Mouse (Mus musculus): ENCODE measurements around the gene Ift27. TPM values are rescaled to one million over a fixed set of nuclear protein-coding genes. Genes with fewer than 3 reads are reported as not detected.

Ift27 gene
- polyA plus RNA-seq, 1 experiment: 62.2 TPM

- Histone ChIP-seq H3K27ac (ENCODE audit: control insufficient read depth, insufficient read depth, low read depth, low read length) (no peak within 1 kb of the TSS), H3K4me3 (ENCODE audit: control insufficient read depth, low read depth, low read length) (peak within 1 kb of the TSS; percentile 23; the same call in 1 of the 2 replicates), H3K36me3 (ENCODE audit: control insufficient read depth, insufficient read depth, low read length) (no peaks in the 10 kb centered on the region), H3K4me1 (ENCODE audit: control insufficient read depth, insufficient read depth, low read length) (peaks cover 5% of the 10 kb centered on the region), H3K27me3 (ENCODE audit: control insufficient read depth, insufficient read depth, low read length) (no peaks in the 10 kb centered on the region)
- TF ChIP-seq CTCF (IDR thresholded peaks at IDR 0.05; ENCODE audit: control insufficient read depth, insufficient read depth, insufficient replicate concordance, low read depth, low read length) (no peak), POLR2A (IDR thresholded peaks at IDR 0.05; ENCODE audit: control insufficient read depth, low read depth, low read length) (no peak)
Measured at GRCm38 (mm10) chr15:78119704-78120103, 54.2 kb downstream of the Ift27 start, which contains the start of gene Cacng2. Gene Cacng2 (minus strand): TSS chr15:78120028.

GRCm38 (mm10) chr15:78119248-78119647 is 54.7 kb downstream of the Ift27 start:
- peak overlapping the region; percentile 23; the same call in 1 of the 2 replicates for H3K4me3 ChIP-seq (ENCODE audit: control insufficient read depth, low read depth, low read length)
- H3K4me1 ChIP-seq (ENCODE audit: control insufficient read depth, insufficient read depth, low read length): peaks cover 5% of the 10 kb centered on the region
- TF ChIP-seq POLR2A (IDR thresholded peaks at IDR 0.05; ENCODE audit: control insufficient read depth, low read depth, low read length) (no peak), CTCF (IDR thresholded peaks at IDR 0.05; ENCODE audit: control insufficient read depth, insufficient read depth, insufficient replicate concordance, low read depth, low read length) (no peak)
- H3K27me3 ChIP-seq (ENCODE audit: control insufficient read depth, insufficient read depth, low read length): no peaks in the 10 kb centered on the region
- H3K36me3 ChIP-seq (ENCODE audit: control insufficient read depth, insufficient read depth, low read length): no peaks in the 10 kb centered on the region
- no peak overlapping the region for H3K27ac ChIP-seq (ENCODE audit: control insufficient read depth, insufficient read depth, low read depth, low read length)

GRCm38 (mm10) chr15:78118275-78118995 is 55.5 kb downstream of the Ift27 start:
- H3K4me3 ChIP-seq (ENCODE audit: control insufficient read depth, low read depth, low read length): no peak overlapping the region
- H3K27me3 ChIP-seq (ENCODE audit: control insufficient read depth, insufficient read depth, low read length): no peaks in the 10 kb centered on the region
- TF ChIP-seq CTCF (IDR thresholded peaks at IDR 0.05; ENCODE audit: control insufficient read depth, insufficient read depth, insufficient replicate concordance, low read depth, low read length): no peak
- no peak for TF ChIP-seq POLR2A (IDR thresholded peaks at IDR 0.05; ENCODE audit: control insufficient read depth, low read depth, low read length)
- H3K4me1 ChIP-seq (ENCODE audit: control insufficient read depth, insufficient read depth, low read length): peaks cover 5% of the 10 kb centered on the region
- no peaks in the 10 kb centered on the region for H3K36me3 ChIP-seq (ENCODE audit: control insufficient read depth, insufficient read depth, low read length)
- H3K27ac ChIP-seq (ENCODE audit: control insufficient read depth, insufficient read depth, low read depth, low read length): no peak overlapping the region

- H3K36me3 ChIP-seq (ENCODE audit: control insufficient read depth, insufficient read depth, low read length): no peaks in the 10 kb centered on the region
- no peak overlapping the region for H3K4me3 ChIP-seq (ENCODE audit: control insufficient read depth, low read depth, low read length)
- TF ChIP-seq CTCF (IDR thresholded peaks at IDR 0.05; ENCODE audit: control insufficient read depth, insufficient read depth, insufficient replicate concordance, low read depth, low read length) (no peak), POLR2A (IDR thresholded peaks at IDR 0.05; ENCODE audit: control insufficient read depth, low read depth, low read length) (no peak)
- peaks cover 5% of the 10 kb centered on the region for H3K4me1 ChIP-seq (ENCODE audit: control insufficient read depth, insufficient read depth, low read length)
- H3K27me3 ChIP-seq (ENCODE audit: control insufficient read depth, insufficient read depth, low read length): no peaks in the 10 kb centered on the region
- no peak overlapping the region for H3K27ac ChIP-seq (ENCODE audit: control insufficient read depth, insufficient read depth, low read depth, low read length)
Measured at GRCm38 (mm10) chr15:78117731-78118130, 56.2 kb downstream of the Ift27 start.

GRCm38 (mm10) chr15:78116936-78117335 is 57.0 kb downstream of the Ift27 start:
- Histone ChIP-seq H3K4me1 (ENCODE audit: control insufficient read depth, insufficient read depth, low read length) (peaks cover 5% of the 10 kb centered on the region), H3K27ac (ENCODE audit: control insufficient read depth, insufficient read depth, low read depth, low read length) (no peak overlapping the region), H3K4me3 (ENCODE audit: control insufficient read depth, low read depth, low read length) (no peak overlapping the region), H3K27me3 (ENCODE audit: control insufficient read depth, insufficient read depth, low read length) (no peaks in the 10 kb centered on the region), H3K36me3 (ENCODE audit: control insufficient read depth, insufficient read depth, low read length) (no peaks in the 10 kb centered on the region)
- TF ChIP-seq POLR2A (IDR thresholded peaks at IDR 0.05; ENCODE audit: control insufficient read depth, low read depth, low read length): no peak
- no peak for TF ChIP-seq CTCF (IDR thresholded peaks at IDR 0.05; ENCODE audit: control insufficient read depth, insufficient read depth, insufficient replicate concordance, low read depth, low read length)

GRCm38 (mm10) chr15:78116244-78116643 is 57.7 kb downstream of the Ift27 start:
- Histone ChIP-seq H3K36me3 (ENCODE audit: control insufficient read depth, insufficient read depth, low read length) (no peaks in the 10 kb centered on the region), H3K4me3 (ENCODE audit: control insufficient read depth, low read depth, low read length) (no peak overlapping the region), H3K27ac (ENCODE audit: control insufficient read depth, insufficient read depth, low read depth, low read length) (no peak overlapping the region), H3K27me3 (ENCODE audit: control insufficient read depth, insufficient read depth, low read length) (no peaks in the 10 kb centered on the region), H3K4me1 (ENCODE audit: control insufficient read depth, insufficient read depth, low read length) (peaks cover 5% of the 10 kb centered on the region)
- TF ChIP-seq POLR2A (IDR thresholded peaks at IDR 0.05; ENCODE audit: control insufficient read depth, low read depth, low read length): no peak

Other genes starting within 250 kb of the Ift27 start
- 133 and 144 TPM in 2 replicates for gene Txn2, start 245.1 kb downstream of the Ift27 start, polyA plus RNA-seq (2012; rRNA removed)
- 1.0 and 4.0 TPM in 2 replicates for gene Foxred2, start 217.4 kb downstream of the Ift27 start, polyA plus RNA-seq (2012; rRNA removed)
- gene Eif3d, start 203.3 kb downstream of the Ift27 start, polyA plus RNA-seq (2012; rRNA removed): 126 and 139 TPM in 2 replicates
- gene Cacng2, start 54.1 kb downstream of the Ift27 start, polyA plus RNA-seq (2012; rRNA removed): 0.02 TPM in 1 of 2 replicates, not detected in the other
- not detected in 2 replicates for gene Pvalb, start 32.3 kb upstream of the Ift27 start, polyA plus RNA-seq (2012; rRNA removed)
- gene Ncf4, start 70.7 kb upstream of the Ift27 start, polyA plus RNA-seq (2012; rRNA removed): 0.68 and 1.9 TPM in 2 replicates
- 1.9 and 2.1 TPM in 2 replicates for gene Csf2rb2, start 131.6 kb upstream of the Ift27 start, polyA plus RNA-seq (2012; rRNA removed)
- 0.95 and 1.1 TPM in 2 replicates for gene Csf2rb, start 151.6 kb upstream of the Ift27 start, polyA plus RNA-seq (2012; rRNA removed)
- gene Tex33, start 221.8 kb upstream of the Ift27 start, polyA plus RNA-seq (2012; rRNA removed): 1,340 and 1,395 TPM in 2 replicates
- 29.8 and 38.6 TPM in 2 replicates for gene Tst, start 231.8 kb upstream of the Ift27 start, polyA plus RNA-seq (2012; rRNA removed)
- gene Mpst, start 232.3 kb upstream of the Ift27 start, polyA plus RNA-seq (2012; rRNA removed): 5.1 and 6.4 TPM in 2 replicates

All from testis, adult 2 months (tissue).